Mouse (Mus musculus): Measurements from ENCODE around the gene Adamts4. TPM values are rescaled to one million over a fixed set of nuclear protein-coding genes. Genes with fewer than 3 reads are reported as not detected.
A peak's percentile ranks its signal among the peaks of the same experiment; 100 is the strongest.

The Adamts4 gene
- polyA plus RNA-seq, 1 experiment from 2014 or later, result 3.7 TPM

GRCm38 (mm10) chr1:171286517-171286916 lies 36.3 kb downstream of the Adamts4 start:
- WGBS, result 90% methylated on average over 19 of the region's 19 CpGs

GRCm38 (mm10) chr1:171287136-171288081 lies 37.2 kb downstream of the Adamts4 start, which contains the start of gene Usp21:
Gene Usp21, minus strand, starts transcription at chr1:171287991.
- peak; percentile 95 for ATAC-seq (ENCODE audit: low FRiP score)
- Histone ChIP-seq H3K27ac (peak within 1 kb of the TSS; percentile 96), H3K4me1 (replicated peaks; ENCODE audit: control insufficient read depth, insufficient read depth, low read length) (peaks cover 24% of the 10 kb centered on the region), H3K9ac (peak within 1 kb of the TSS; percentile 96), H3K27me3 (ENCODE audit: control insufficient read depth, insufficient read depth, low read length) (no peaks in the 10 kb centered on the region), H3K4me3 (replicated peaks; ENCODE audit: low read length) (peak within 1 kb of the TSS; percentile 84), H3K36me3 (replicated peaks; ENCODE audit: control insufficient read depth, insufficient read depth) (peaks cover 59% of the 10 kb centered on the region), H3K4me2 (replicated peaks) (peak within 1 kb of the TSS; percentile 65), H3K9me3 (ENCODE audit: control insufficient read depth, low read length) (no peaks in the 10 kb centered on the region)
- peak; percentile 93 for DNase-seq (ENCODE audit: low spot score)
- under 1% methylated on average over 49 of the region's 49 CpGs for WGBS

More at GRCm38 (mm10) chr1:171286517-171286916, 36.3 kb downstream of the Adamts4 start:
- no peak for DNase-seq (ENCODE audit: low spot score)
- Histone ChIP-seq H3K4me3 (replicated peaks; ENCODE audit: low read length) (peak overlapping the region; percentile 84), H3K4me2 (replicated peaks) (peak overlapping the region; percentile 65), H3K27ac (no peak overlapping the region), H3K4me1 (replicated peaks; ENCODE audit: control insufficient read depth, insufficient read depth, low read length) (peaks cover 25% of the 10 kb centered on the region), H3K9me3 (ENCODE audit: control insufficient read depth, low read length) (no peaks in the 10 kb centered on the region), H3K9ac (peak overlapping the region; percentile 96; the same call in 1 of the 2 replicates), H3K36me3 (replicated peaks; ENCODE audit: control insufficient read depth, insufficient read depth) (peaks cover 64% of the 10 kb centered on the region), H3K27me3 (ENCODE audit: control insufficient read depth, insufficient read depth, low read length) (no peaks in the 10 kb centered on the region)
- ATAC-seq (ENCODE audit: low FRiP score), result no peak

GRCm38 (mm10) chr1:171288328-171288727 lies 38.1 kb downstream of the Adamts4 start:
- H3K4me3 ChIP-seq (replicated peaks; ENCODE audit: low read length), result peak overlapping the region; percentile 84; the same call in 1 of the 2 replicates
- peak overlapping the region; percentile 96 for H3K27ac ChIP-seq
- H3K27me3 ChIP-seq (ENCODE audit: control insufficient read depth, insufficient read depth, low read length), result no peaks in the 10 kb centered on the region
- peaks cover 50% of the 10 kb centered on the region for H3K36me3 ChIP-seq (replicated peaks; ENCODE audit: control insufficient read depth, insufficient read depth)
- DNase-seq (ENCODE audit: low spot score) (no peak), ATAC-seq (ENCODE audit: low FRiP score) (no peak)
- peak overlapping the region; percentile 18; the same call in 1 of the 2 replicates for H3K9ac ChIP-seq
- no peaks in the 10 kb centered on the region for H3K9me3 ChIP-seq (ENCODE audit: control insufficient read depth, low read length)
- peak overlapping the region; percentile 65 for H3K4me2 ChIP-seq (replicated peaks)
- 68% methylated on average over 4 of the region's 4 CpGs for WGBS
- peaks cover 27% of the 10 kb centered on the region for H3K4me1 ChIP-seq (replicated peaks; ENCODE audit: control insufficient read depth, insufficient read depth, low read length)

- no peak for DNase-seq (ENCODE audit: low spot score)
- Histone ChIP-seq H3K27ac (0 out of 2 replicates have a peak overlapping the region, but pooled peaks have one; percentile 92), H3K27me3 (ENCODE audit: control insufficient read depth, insufficient read depth, low read length) (peaks cover 15% of the 10 kb centered on the region; the same call in 1 of the 2 replicates), H3K36me3 (replicated peaks; ENCODE audit: control insufficient read depth, insufficient read depth) (peaks cover 18% of the 10 kb centered on the region), H3K4me1 (replicated peaks; ENCODE audit: control insufficient read depth, insufficient read depth, low read length) (peaks cover 10% of the 10 kb centered on the region), H3K9ac (peak overlapping the region; percentile 81), H3K9me3 (ENCODE audit: control insufficient read depth, low read length) (no peaks in the 10 kb centered on the region), H3K4me3 (replicated peaks; ENCODE audit: low read length) (peak overlapping the region; percentile 66; the same call in 1 of the 2 replicates), H3K4me2 (replicated peaks) (peak overlapping the region; percentile 89)
- 89% methylated on average over 3 of the region's 3 CpGs for WGBS
- no peak for ATAC-seq (ENCODE audit: low FRiP score)
Measured at GRCm38 (mm10) chr1:171293351-171293750, 43.1 kb downstream of the Adamts4 start.

GRCm38 (mm10) chr1:171293906-171294297 lies 43.7 kb downstream of the Adamts4 start:
- Histone ChIP-seq H3K9me3 (ENCODE audit: control insufficient read depth, low read length) (no peaks in the 10 kb centered on the region), H3K27ac (peak overlapping the region; percentile 92), H3K9ac (peak overlapping the region; percentile 81), H3K27me3 (ENCODE audit: control insufficient read depth, insufficient read depth, low read length) (peaks cover 17% of the 10 kb centered on the region; the same call in 1 of the 2 replicates), H3K4me1 (replicated peaks; ENCODE audit: control insufficient read depth, insufficient read depth, low read length) (peaks cover 9% of the 10 kb centered on the region), H3K4me2 (replicated peaks) (peak overlapping the region; percentile 89), H3K4me3 (replicated peaks; ENCODE audit: low read length) (peak overlapping the region; percentile 66), H3K36me3 (replicated peaks; ENCODE audit: control insufficient read depth, insufficient read depth) (peaks cover 12% of the 10 kb centered on the region)
- ATAC-seq (ENCODE audit: low FRiP score), result no peak
- 39% methylated on average over 5 of the region's 5 CpGs for WGBS
- DNase-seq (ENCODE audit: low spot score), result no peak

GRCm38 (mm10) chr1:171294298-171295062 lies 44.3 kb downstream of the Adamts4 start, which contains the start of gene Ufc1:
Gene Ufc1, minus strand, starts transcription at chr1:171295024.
- WGBS, result under 1% methylated on average over 42 of the region's 42 CpGs
- DNase-seq (ENCODE audit: low spot score), result peak; percentile 82
- Histone ChIP-seq H3K9ac (peak within 1 kb of the TSS; percentile 81), H3K4me1 (replicated peaks; ENCODE audit: control insufficient read depth, insufficient read depth, low read length) (peaks cover 9% of the 10 kb centered on the region), H3K9me3 (ENCODE audit: control insufficient read depth, low read length) (no peaks in the 10 kb centered on the region), H3K27ac (peak within 1 kb of the TSS; percentile 92), H3K4me3 (replicated peaks; ENCODE audit: low read length) (peak within 1 kb of the TSS; percentile 66), H3K4me2 (replicated peaks) (peak within 1 kb of the TSS; percentile 89), H3K27me3 (ENCODE audit: control insufficient read depth, insufficient read depth, low read length) (peaks cover 17% of the 10 kb centered on the region; the same call in 1 of the 2 replicates), H3K36me3 (replicated peaks; ENCODE audit: control insufficient read depth, insufficient read depth) (peaks cover 6% of the 10 kb centered on the region)
- ATAC-seq (ENCODE audit: low FRiP score), result peak; percentile 87

- Histone ChIP-seq H3K9ac (peak overlapping the region; percentile 81), H3K4me3 (replicated peaks; ENCODE audit: low read length) (peak overlapping the region; percentile 66), H3K4me1 (replicated peaks; ENCODE audit: control insufficient read depth, insufficient read depth, low read length) (peaks cover 9% of the 10 kb centered on the region), H3K27ac (peak overlapping the region; percentile 92), H3K27me3 (ENCODE audit: control insufficient read depth, insufficient read depth, low read length) (peaks cover 17% of the 10 kb centered on the region; the same call in 1 of the 2 replicates), H3K4me2 (replicated peaks) (peak overlapping the region; percentile 89), H3K9me3 (ENCODE audit: control insufficient read depth, low read length) (no peaks in the 10 kb centered on the region), H3K36me3 (replicated peaks; ENCODE audit: control insufficient read depth, insufficient read depth) (peaks cover under 1% of the 10 kb centered on the region; the same call in 1 of the 2 replicates)
- WGBS, result 17% methylated on average over 3 of the region's 3 CpGs
- peak; percentile 13 for ATAC-seq (ENCODE audit: low FRiP score)
- DNase-seq (ENCODE audit: low spot score), result no peak
Measured at GRCm38 (mm10) chr1:171295063-171295402, 44.8 kb downstream of the Adamts4 start.

- WGBS, result 69% methylated on average over 3 of the region's 3 CpGs
- ATAC-seq (ENCODE audit: low FRiP score), result no peak
- H3K4me3 ChIP-seq (replicated peaks; ENCODE audit: low read length), result no peak overlapping the region
Measured at GRCm38 (mm10) chr1:171298226-171298625, 48.0 kb downstream of the Adamts4 start.

More at GRCm38 (mm10) chr1:171298226-171298625, 48.0 kb downstream of the Adamts4 start:
- DNase-seq (ENCODE audit: low spot score), result no peak
- peaks cover 7% of the 10 kb centered on the region for H3K4me1 ChIP-seq (replicated peaks; ENCODE audit: control insufficient read depth, insufficient read depth, low read length)
- no peaks in the 10 kb centered on the region for H3K36me3 ChIP-seq (replicated peaks; ENCODE audit: control insufficient read depth, insufficient read depth)
- no peak overlapping the region for H3K27ac ChIP-seq
- peaks cover 17% of the 10 kb centered on the region; the same call in 1 of the 2 replicates for H3K27me3 ChIP-seq (ENCODE audit: control insufficient read depth, insufficient read depth, low read length)
- H3K9ac ChIP-seq, result no peak overlapping the region
- no peak overlapping the region for H3K4me2 ChIP-seq (replicated peaks)
- no peaks in the 10 kb centered on the region for H3K9me3 ChIP-seq (ENCODE audit: control insufficient read depth, low read length)
